Mouse (Mus musculus) urinary bladder, postnatal 14 days (tissue): ENCODE data around the gene Rgs6.

Experiments
- DNase-seq: peaks from one replicate; pipeline ENCODE4 v3.0.0; 2021; ENCODE audit warnings: low spot score

Rgs6 gene

GRCm38 (mm10) chr12:83037798-83038560, 449.9 kb downstream of the Rgs6 start:
- no peak for DNase-seq

- DNase-seq = no peak
Measured at GRCm38 (mm10) chr12:83038779-83039178, 450.7 kb downstream of the Rgs6 start.

- DNase-seq = no peak
Measured at GRCm38 (mm10) chr12:83039859-83040258, 451.8 kb downstream of the Rgs6 start.

GRCm38 (mm10) chr12:83043980-83044620, 456.0 kb downstream of the Rgs6 start:
- DNase-seq = no peak

GRCm38 (mm10) chr12:83044621-83044990, 456.5 kb downstream of the Rgs6 start:
- no peak for DNase-seq

GRCm38 (mm10) chr12:83045001-83045531, 457.0 kb downstream of the Rgs6 start:
- peak; percentile 28 for DNase-seq

GRCm38 (mm10) chr12:83046734-83047133, 458.6 kb downstream of the Rgs6 start:
- peak; percentile 35 for DNase-seq

GRCm38 (mm10) chr12:83047710-83048109, 459.6 kb downstream of the Rgs6 start:
- no peak for DNase-seq

- DNase-seq = no peak
Measured at GRCm38 (mm10) chr12:83050514-83050913, 462.4 kb downstream of the Rgs6 start.

- no peak for DNase-seq
Measured at GRCm38 (mm10) chr12:83052391-83052790, 464.3 kb downstream of the Rgs6 start.

GRCm38 (mm10) chr12:83055690-83056089, 467.6 kb downstream of the Rgs6 start:
- no peak for DNase-seq

GRCm38 (mm10) chr12:83066426-83066825, 478.3 kb downstream of the Rgs6 start:
- DNase-seq = no peak

GRCm38 (mm10) chr12:83070848-83071247, 482.8 kb downstream of the Rgs6 start:
- DNase-seq = no peak

- DNase-seq = no peak
Measured at GRCm38 (mm10) chr12:83072181-83072887, 484.2 kb downstream of the Rgs6 start.

GRCm38 (mm10) chr12:83072951-83073878, 485.1 kb downstream of the Rgs6 start:
- peak; percentile 16 for DNase-seq

- DNase-seq = no peak
Measured at GRCm38 (mm10) chr12:83073879-83074368, 485.8 kb downstream of the Rgs6 start.

- no peak for DNase-seq
Measured at GRCm38 (mm10) chr12:83076179-83076578, 488.1 kb downstream of the Rgs6 start.

GRCm38 (mm10) chr12:83077486-83077885, 489.4 kb downstream of the Rgs6 start:
- no peak for DNase-seq

GRCm38 (mm10) chr12:83083427-83083826, 495.3 kb downstream of the Rgs6 start:
- DNase-seq = no peak

GRCm38 (mm10) chr12:83084614-83085013, 496.5 kb downstream of the Rgs6 start:
- no peak for DNase-seq

- no peak for DNase-seq
Measured at GRCm38 (mm10) chr12:83087010-83087409, 498.9 kb downstream of the Rgs6 start.
